Mouse (Mus musculus) mouse trophoblast stem cell (cell line): ENCODE results near the gene Abi1.
"Not testable (repeated sequence)": the region's sequence is repeated elsewhere in the genome, so short reads cannot be mapped to it uniquely, and the experiment has no call there.

Experiments
- in situ Hi-C, 2 experiments: fragments of 300-500 bp; cut with MseI, MboI; formaldehyde crosslinking; loops; 2 replicates in 1 of 2; 3 replicates in 1 of 2; pipeline ENCODE4 v1.15.1; 2025

Abi1 gene

DNA sequence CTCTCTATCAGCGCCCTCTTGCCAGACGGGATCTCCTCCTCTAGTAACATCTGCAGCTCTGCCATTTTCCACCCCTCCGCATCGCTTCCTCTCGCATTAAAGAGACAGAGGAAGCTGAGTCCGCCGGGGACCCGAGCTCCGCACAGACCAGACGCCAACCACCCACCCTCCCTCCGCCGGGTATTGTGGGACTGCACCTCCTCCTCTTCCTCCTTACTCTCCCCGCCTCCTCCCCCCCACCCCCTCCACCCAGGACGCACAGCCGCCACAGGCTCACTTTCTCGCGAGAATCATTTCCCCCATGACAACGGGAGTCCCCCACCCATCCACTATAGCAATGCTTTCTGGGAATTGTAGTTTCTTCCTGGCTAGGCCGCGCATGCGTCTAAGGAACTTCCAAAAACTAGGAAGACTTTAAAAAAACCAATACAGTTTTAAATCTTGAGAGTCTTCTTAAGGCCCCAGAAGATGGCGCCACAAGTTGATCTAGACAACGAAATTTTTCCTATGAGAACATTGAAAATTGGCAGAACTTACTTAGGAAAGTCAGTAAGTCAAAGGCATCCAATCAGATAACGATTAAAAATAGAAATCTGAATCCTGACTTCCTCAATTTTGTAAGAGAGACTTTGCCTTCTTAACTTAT, at the start of gene Abi1:
TSS of gene Abi1 (minus strand) at position 241 of the 646 bp plus-strand sequence.
- in situ Hi-C loops, result no loop called here

- in situ Hi-C loops, result no loop called here
These were observed 44.5 kb upstream of the Abi1 start for GRCm38 (mm10) chr2:23084540-23084939.

- in situ Hi-C loops, result no loop called here
These were observed 38.5 kb upstream of the Abi1 start for GRCm38 (mm10) chr2:23078588-23078987.

- in situ Hi-C loops, result no loop called here
These were observed 37.7 kb upstream of the Abi1 start for GRCm38 (mm10) chr2:23077693-23078092.

GRCm38 (mm10) chr2:23076783-23077182, 36.7 kb upstream of the Abi1 start:
- in situ Hi-C loops, result no loop called here

GRCm38 (mm10) chr2:23075846-23076245, 35.8 kb upstream of the Abi1 start:
- in situ Hi-C loops, result no loop called here

DNA sequence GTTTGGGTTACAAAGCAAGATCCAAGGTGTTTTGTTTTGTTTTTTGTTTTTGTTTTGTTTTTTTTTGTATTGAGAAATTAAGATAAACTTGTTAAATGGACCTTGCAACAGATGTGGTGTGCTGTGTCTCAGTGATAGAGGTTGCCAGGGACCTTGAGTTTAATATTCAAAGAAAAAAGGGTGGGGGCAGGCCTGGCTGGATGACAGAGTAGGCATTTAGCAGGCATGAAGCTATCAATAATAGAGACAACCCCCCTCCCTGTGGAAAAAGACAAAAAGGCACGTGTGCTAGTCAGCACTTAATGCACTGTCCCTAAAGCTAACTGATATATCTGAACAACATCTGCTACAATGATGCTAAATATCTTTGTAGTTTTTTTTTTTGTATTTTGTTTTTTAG, 31.4 kb upstream of the Abi1 start:
- in situ Hi-C loops, result no loop called here

- in situ Hi-C loops, result no loop called here
These were observed 30.4 kb upstream of the Abi1 start for GRCm38 (mm10) chr2:23070491-23070890.

DNA sequence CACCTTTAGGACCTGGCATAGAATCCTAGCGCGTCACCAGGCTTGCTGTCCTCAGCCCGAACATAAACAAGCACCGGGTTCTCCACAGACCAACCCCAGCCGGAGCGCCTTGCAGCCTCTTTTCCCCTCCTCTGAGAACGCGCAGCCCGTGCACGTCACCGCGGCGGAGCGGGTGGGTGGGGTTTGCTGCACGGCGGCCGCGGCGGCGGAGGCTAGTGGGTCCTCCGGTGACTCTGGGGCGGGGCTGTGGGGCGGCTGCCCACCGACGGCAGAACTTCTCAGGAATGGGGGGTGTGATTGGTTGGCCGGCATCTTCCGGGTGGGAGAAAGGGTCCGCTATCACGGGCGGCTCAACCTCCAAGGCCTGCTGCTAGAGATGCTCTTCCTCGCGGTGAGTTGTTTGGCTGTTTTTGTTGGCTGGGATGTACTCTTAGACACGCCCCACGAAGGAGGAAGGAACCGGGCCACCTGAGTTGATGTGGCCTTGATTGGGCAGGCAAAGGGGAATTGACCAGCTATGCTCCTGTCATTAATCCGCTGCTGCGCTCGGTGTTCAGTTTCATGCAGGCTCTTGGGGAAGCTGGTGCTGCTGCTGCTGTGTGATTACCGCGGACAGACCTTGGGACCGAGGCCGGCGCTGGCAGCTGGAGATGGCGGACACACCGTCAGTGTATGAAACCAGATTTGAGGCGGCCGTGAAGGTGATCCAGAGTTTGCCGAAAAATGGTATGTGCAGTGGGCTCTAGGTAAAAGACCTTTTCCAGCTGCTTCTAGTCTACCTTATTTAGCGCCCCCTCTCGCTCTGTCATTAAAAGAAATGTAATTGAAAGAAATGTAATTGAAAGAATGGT, 29.1 kb upstream of the Abi1 start:
- in situ Hi-C loops, result no loop called here

DNA sequence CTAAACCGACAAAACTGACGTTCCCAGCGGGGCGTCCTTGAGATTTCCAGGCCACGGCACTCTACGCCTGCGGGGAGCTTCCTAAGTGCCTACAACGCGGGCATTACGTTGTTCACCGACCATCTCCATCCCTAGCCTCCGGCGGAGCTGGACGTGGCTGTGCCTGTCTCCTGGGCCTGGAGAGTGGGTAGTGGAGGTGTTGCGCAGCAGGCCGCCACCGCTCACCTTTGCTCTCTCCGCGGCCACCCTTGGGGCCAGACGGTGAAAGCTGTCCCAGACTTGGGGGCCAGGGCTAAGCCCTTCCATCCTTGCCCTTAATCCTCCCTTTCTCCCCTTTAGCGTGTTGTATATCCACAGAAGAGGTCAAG, 28.3 kb upstream of the Abi1 start:
- in situ Hi-C loops, result no loop called here

DNA sequence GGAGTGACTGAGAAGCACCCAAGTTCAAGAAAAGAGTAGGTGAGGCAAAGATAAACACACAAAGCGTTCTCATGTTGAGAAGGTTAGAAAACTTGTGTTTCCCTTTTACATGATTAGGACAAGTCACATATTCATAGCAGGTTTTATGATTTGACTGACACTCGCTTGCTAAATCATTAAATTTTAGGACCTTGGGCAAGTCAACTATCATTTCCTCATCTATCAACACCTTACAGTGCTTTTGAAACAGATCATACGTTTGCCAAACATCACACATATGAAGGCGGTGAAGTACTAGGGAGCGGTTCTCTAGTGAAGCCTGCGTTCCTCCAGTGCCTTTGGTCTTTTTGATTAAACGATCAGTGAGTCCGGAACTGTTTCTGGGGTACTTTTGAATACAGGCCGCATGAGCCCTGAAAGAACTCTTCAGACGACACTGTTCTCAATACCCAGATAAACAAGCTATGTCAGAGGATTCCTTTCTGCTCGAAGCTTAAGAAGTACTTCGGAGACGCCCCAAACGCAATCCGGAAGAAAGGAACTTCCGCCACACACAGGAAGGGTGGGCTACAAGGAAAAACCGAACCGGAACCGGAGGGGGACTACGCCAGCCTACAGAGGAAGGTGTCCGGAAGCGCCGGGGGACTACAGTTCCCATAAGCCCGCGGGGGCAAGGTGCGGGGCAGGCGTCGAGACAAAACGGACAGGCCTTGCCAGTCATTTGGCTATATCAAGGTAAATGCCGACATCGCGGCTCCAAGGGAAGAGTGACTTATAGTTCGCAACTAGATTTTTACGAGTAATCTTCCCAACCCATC, 27.7 kb upstream of the Abi1 start, which contains the start of gene Acbd5:
TSS of gene Acbd5 (plus strand) at position 616 of the 818 bp plus-strand sequence.
- in situ Hi-C loops, result no loop called here

DNA sequence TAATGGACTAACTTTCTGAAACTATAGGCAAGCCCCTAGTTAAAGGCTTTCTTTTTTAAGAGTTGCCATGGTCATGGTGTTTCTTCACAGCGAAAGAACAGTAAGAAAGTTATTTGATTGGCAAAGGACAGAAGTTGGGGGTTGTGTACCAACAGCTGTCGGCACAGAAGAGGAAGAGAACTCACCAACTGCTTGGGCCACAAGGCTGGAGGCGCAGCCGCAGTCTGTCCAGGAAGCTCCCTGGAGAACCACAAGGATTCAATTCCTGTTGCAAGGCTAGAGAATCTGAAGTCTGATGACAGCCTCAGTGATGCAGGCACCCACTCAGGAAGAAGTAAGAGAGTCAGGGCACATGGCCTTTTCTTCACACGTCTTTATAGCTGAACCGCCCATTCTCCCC, 12.5 kb upstream of the Abi1 start:
- in situ Hi-C loops, result no loop called here

DNA sequence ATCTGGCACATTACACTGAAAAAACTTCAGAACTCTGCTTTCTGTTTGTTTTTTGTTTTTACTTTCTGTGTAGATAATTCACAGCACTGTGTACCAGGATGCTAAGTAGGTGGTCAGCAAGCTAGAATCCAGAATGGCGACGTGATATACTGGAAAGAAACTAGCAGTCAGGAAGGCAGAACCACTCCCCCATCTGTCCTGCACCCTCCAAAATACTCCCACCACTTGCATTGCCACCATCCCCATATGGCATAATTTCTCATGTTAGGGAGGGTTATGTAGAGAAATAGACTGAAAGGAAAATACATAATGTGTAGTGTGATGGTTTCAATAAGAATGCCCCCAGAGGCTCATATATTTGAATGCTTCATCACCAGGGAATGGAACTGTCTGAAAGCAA, 11.8 kb upstream of the Abi1 start:
- in situ Hi-C loops, result no loop called here

DNA sequence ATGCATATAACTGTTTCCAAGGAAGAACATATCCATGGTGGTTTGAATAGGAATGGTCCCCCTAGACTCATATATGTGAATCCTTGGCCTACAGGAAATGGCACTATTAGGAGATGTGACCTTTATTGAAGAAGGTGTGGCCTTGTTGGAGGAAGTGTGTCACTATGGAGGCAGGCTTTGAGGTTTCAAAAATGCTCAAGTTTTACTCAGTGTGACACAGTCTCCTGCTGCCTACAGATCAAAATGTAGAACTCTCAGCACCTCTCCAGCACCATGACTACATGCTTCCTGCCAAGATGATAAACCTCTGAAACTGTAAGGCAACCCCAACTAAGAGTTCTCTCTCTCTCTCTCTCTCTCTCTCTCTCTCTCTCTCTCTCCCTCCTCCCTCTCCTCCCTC, 8.0 kb upstream of the Abi1 start:
- in situ Hi-C loops, result no loop called here

- in situ Hi-C loops, result no loop called here
These were observed 5.7 kb upstream of the Abi1 start for GRCm38 (mm10) chr2:23045703-23046102.

GRCm38 (mm10) chr2:23042189-23042588, 2.1 kb upstream of the Abi1 start:
- in situ Hi-C loops, result no loop called here

DNA sequence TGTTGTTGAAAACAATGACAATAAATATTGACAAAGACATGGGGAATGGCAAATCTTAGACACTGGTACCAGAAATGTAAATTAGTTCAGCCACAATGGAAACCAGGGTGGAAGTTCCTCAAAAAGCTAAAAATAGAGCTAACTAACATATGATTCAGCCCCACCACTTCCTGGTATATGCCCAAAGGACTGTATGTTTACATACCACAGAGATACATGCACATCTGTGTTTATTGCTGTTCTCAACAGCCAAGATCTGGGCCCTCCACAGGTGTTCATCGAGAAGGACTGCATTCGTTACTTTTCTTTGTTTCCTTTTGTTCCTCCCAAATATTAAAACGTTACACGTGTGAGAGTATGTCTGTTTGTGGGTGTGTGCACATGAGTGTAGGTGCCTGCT, 1.4 kb upstream of the Abi1 start:
- in situ Hi-C loops, result no loop called here

GRCm38 (mm10) chr2:23040690-23041089, 649 bp upstream of the Abi1 start:
- in situ Hi-C loops, result not testable (repeated sequence)

GRCm38 (mm10) chr2:23039082-23040000, 700 bp downstream of the Abi1 start:
- in situ Hi-C loops, result no loop called here

- in situ Hi-C loops, result no loop called here
These were observed 4.6 kb downstream of the Abi1 start for GRCm38 (mm10) chr2:23035467-23035866.
